Mouse (Mus musculus) intestine, embryonic 15.5 days (tissue): ENCODE measurements around the gene Bex4. TPM values are rescaled to one million over a fixed set of nuclear protein-coding genes. Genes with fewer than 3 reads are reported as not detected.
"Not testable (repeated sequence)": the region's sequence is repeated elsewhere in the genome, so short reads cannot be mapped to it uniquely, and the experiment has no call there.

Experiments used
- ATAC-seq: fragments of 200-750 bp; cut with Nextera tagmentation; 2 replicates; pipeline ENCODE4 v1.8.0; 2017; ENCODE audit warnings: moderate TSS enrichment, moderate library complexity
- H3K27ac ChIP-seq: fragments of 300-500 bp; sonication (generic); 2 replicates; pipeline ENCODE4 v1.5.1; 2015; ENCODE audit warnings: mild to moderate bottlenecking, inconsistent platforms
- H3K27me3 ChIP-seq: fragments of 300-500 bp; sonication (generic); replicated peaks from 2 replicates; pipeline ENCODE4 v1.6.1; 2015; ENCODE audit warnings: inconsistent platforms
- H3K36me3 ChIP-seq: fragments of 300-500 bp; sonication (generic); 2 replicates; pipeline ENCODE4 v1.6.1; 2015; ENCODE audit warnings: inconsistent platforms
- H3K4me1 ChIP-seq: fragments of 300-500 bp; sonication (generic); replicated peaks from 2 replicates; pipeline ENCODE4 v1.6.1; 2015; ENCODE audit warnings: inconsistent platforms
- H3K4me2 ChIP-seq: fragments of 300-500 bp; sonication (generic); replicated peaks from 2 replicates; pipeline ENCODE4 v1.6.1; 2015; ENCODE audit warnings: mild to moderate bottlenecking, inconsistent platforms
- H3K4me3 ChIP-seq: fragments of 300-500 bp; sonication (generic); replicated peaks from 2 replicates; pipeline ENCODE4 v1.5.1; 2015; ENCODE audit warnings: inconsistent platforms
- H3K9ac ChIP-seq: fragments of 300-500 bp; sonication (generic); 2 replicates; pipeline ENCODE4 v1.6.1; 2015; ENCODE audit warnings: inconsistent platforms
- H3K9me3 ChIP-seq: fragments of 300-500 bp; sonication (generic); 2 replicates; pipeline ENCODE4 v1.6.1; 2016; ENCODE audit warnings: inconsistent platforms
- WGBS: fragments of 180-500 bp; shearing (Covaris S2); methylation state at CpG from one replicate; pipeline ENCODE4 v1.1.7; 2015; 5-methylcytosine and 5-hydroxymethylcytosine counted together
- polyA plus RNA-seq: library from polyadenylated mRNA; unstranded; fragments of >200 nt; fragmentation: Nextera tagmentation; extraction: Ambion mirVana; gene quantifications from 2 replicates; pipeline ENCODE4 v1.2.1, GENCODE M21; 2015

Gene Bex4
- 230 and 263 TPM in 2 replicates for polyA plus RNA-seq

DNA sequence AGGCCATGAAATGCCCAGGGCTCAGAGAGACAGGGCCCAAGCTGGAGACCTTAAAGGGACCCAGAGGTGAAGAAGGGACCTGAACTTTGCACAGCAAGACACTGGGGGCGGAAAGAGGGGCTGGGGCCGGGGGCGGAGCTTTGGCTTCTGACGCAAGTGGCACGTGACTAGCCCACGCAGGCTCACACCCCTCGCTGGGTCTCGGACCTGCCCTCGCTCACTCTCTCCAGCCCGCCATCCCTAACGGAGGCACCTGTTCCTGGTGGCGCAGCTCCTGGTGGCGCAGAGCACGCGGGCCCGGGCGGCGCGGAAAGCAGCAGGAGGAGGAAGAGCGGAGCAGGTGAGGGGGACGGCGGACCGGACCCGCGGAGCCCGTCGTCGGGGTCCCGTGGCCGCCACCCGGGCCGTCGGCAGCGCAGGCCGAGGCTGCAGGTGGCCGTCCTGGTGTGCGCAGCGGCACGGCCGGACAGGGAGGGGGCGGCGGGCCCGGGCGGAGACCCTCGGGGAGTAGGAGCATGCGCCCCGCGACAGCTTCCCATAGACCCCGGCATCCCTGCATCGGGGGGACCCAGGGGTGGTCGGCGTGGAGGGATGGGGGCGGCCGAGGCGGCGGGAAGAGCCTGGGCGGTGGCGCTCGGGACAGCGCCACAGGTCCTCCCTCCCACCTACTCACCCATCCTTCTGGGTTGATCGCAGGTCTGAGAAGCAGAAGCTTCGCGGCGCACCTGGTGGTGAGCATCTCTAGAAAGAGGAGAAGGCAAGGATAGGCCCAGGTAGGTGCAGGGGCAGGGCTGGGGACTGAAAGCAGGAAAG is at the start of gene Bex4:
Bex4 (plus strand) TSS at position 170 of the 813 bp plus-strand sequence.
- H3K4me1 ChIP-seq, H3K9ac ChIP-seq, H3K27me3 ChIP-seq, H3K27ac ChIP-seq, H3K36me3 ChIP-seq, H3K9me3 ChIP-seq: not testable (repeated sequence)
- peak; percentile 95 for ATAC-seq
- H3K4me2 ChIP-seq, result peak within 1 kb of the TSS; percentile 46
- peak within 1 kb of the TSS; percentile 37 for H3K4me3 ChIP-seq
- 32% methylated on average over 21 of the region's 64 CpGs for WGBS

DNA sequence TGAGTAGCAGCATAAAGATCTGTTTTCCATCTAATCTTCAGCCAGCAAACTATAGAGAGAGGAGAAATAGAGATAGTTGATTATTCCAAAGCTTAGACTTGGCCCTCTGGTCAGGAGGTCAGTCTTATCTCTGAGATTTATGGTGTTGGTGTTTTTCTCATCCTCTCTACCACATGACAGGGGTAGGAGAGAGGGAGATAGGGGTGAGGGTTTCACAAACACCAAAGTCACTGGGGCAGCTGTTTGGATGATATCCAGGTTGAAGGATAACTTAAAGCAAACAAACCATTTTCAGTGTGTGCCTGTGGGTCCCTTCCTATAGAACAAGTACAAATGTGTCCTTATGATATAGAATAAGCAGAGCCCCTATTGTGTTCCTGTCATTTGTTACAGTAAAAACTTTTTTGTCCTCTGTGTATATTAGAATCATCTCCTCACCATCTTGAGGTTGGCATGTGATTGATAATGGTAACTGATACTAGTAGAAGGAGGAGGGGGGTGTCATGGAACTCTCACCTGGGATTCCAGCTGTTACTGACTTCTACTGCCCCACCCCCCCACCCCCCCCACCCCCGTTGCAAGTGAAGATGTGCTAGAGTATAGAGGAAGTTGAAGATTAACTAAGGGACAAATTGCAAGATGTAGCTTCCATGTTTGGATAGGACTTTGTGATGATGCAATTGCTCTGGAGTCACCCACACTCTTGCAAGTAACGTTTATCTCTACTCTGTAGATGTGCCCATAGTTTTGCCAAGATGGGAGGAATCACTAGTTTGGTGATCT is 46.1 kb upstream of the Bex4 start:
- Histone ChIP-seq H3K4me1 (no peaks in the 10 kb centered on the region), H3K27me3 (no peaks in the 10 kb centered on the region), H3K4me2 (no peak overlapping the region), H3K27ac (no peak overlapping the region), H3K4me3 (no peak overlapping the region), H3K9ac (no peak overlapping the region), H3K9me3 (no peaks in the 10 kb centered on the region), H3K36me3 (no peaks in the 10 kb centered on the region)
- 5% methylated on average over 2 of the region's 2 CpGs for WGBS
- ATAC-seq, result peak; percentile 82

DNA sequence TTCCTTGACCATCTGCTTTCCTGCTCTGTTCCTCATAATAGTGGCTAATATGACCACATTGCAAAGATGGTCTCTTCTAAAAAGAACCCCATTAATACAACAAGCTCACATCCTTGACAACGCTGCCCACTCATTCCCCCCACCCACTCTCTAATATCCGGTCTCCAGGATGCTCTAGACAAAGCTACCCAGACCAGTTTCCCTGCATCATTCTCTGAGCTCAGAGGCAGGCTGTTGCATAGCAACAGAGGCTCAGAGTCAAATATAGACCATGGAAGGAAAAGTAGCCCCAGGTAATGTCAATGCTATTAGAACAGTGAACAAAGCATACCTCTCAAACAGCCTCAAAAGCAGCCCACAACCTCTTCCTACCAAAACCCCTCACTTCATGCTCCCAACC is 44.4 kb upstream of the Bex4 start:
- no peak overlapping the region for H3K4me3 ChIP-seq
- 50% methylated on average over 2 of the region's 2 CpGs for WGBS

DNA sequence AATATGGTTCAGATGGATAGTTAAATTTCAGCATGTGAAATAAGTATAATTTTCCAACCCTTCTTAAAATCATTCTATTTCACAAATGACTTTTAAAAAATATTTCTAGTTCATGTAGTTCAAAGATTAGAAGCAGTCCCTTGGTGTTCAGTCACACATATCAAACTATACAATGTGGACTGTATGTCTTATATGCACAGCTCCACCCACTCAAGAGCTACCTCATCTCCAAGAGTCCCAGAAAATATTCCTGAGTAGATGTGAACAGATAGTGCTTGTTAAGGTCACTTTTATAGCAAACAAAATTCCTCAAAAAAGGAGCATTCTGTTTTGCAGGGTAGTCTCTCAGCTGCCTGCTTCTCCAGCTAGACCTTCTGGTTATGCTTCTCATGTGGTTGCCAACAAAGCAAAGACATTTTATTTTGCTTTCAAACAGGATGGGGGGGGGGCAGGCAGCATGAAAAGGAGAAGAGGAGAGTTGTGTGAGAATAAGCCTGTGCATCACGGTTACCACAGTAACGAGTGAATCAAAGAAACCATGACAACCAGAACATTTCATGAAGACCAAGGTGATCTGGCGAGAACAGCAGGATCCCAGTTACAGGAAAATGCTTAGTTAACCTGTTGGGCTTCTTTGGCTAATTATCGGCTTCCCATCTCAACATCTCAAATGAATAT is 34.6 kb upstream of the Bex4 start:
- H3K4me3 ChIP-seq, result no peak overlapping the region
- no peaks in the 10 kb centered on the region for H3K27me3 ChIP-seq
- no peaks in the 10 kb centered on the region for H3K36me3 ChIP-seq
- no peak for ATAC-seq
- H3K9ac ChIP-seq, result no peak overlapping the region
- H3K9me3 ChIP-seq, result no peaks in the 10 kb centered on the region
- no peak overlapping the region for H3K27ac ChIP-seq
- 78% methylated on average over 4 of the region's 4 CpGs for WGBS
- no peaks in the 10 kb centered on the region for H3K4me1 ChIP-seq
- no peak overlapping the region for H3K4me2 ChIP-seq

More for the DNA sequence above, 44.4 kb upstream of the Bex4 start:
- Histone ChIP-seq H3K4me2 (no peak overlapping the region), H3K27ac (no peak overlapping the region), H3K9me3 (no peaks in the 10 kb centered on the region), H3K27me3 (no peaks in the 10 kb centered on the region), H3K36me3 (no peaks in the 10 kb centered on the region), H3K9ac (no peak overlapping the region), H3K4me1 (no peaks in the 10 kb centered on the region)
- no peak for ATAC-seq

DNA sequence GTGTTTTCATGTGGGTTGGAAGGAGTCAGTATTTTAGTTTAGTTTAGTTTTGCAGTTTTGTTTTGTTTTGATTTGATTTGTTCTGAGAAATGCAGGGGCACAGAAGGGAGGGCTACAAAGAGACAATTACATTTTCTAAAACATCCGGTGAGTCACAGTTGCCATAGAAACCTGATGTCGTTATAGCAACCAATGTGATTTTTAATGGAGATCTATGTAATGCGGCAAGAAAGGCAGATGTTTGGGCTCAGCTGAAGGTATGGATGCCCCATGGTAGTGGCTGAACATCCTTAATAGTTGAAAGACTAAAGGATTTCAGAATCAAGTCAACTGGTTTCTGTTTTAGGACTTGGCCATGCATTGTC is 34.1 kb upstream of the Bex4 start:
- ATAC-seq, result no peak
- no peak overlapping the region for H3K9ac ChIP-seq
- no peaks in the 10 kb centered on the region for H3K36me3 ChIP-seq
- no peak overlapping the region for H3K27ac ChIP-seq
- no peak overlapping the region for H3K4me3 ChIP-seq
- H3K4me1 ChIP-seq, result no peaks in the 10 kb centered on the region
- H3K9me3 ChIP-seq, result no peaks in the 10 kb centered on the region
- no peak overlapping the region for H3K4me2 ChIP-seq
- 70% methylated on average over 3 of the region's 3 CpGs for WGBS
- H3K27me3 ChIP-seq, result no peaks in the 10 kb centered on the region

DNA sequence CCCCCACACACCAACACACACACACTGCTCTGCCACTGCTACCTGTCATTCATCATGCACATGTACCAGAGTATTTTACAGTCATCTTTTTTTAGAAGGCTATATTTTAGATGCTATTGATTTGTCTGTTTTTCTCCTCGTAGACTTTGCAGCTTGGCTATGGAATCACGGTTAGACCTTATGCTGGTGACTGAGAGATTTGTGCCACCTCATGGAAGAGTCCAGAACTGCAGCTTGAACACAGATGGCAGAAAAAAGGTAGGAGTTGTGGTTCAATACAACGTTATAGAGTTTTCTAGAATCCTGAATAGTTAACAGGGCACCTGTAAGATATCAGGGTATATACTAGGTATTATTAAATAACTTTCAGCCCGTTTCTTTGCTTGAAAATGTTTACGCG is 30.9 kb upstream of the Bex4 start:
- Histone ChIP-seq H3K9me3 (no peaks in the 10 kb centered on the region), H3K4me3 (no peak overlapping the region), H3K27ac (no peak overlapping the region), H3K4me2 (no peak overlapping the region), H3K27me3 (no peaks in the 10 kb centered on the region), H3K9ac (no peak overlapping the region), H3K4me1 (no peaks in the 10 kb centered on the region), H3K36me3 (no peaks in the 10 kb centered on the region)
- ATAC-seq, result no peak
- WGBS, result 45% methylated on average over 6 of the region's 6 CpGs

DNA sequence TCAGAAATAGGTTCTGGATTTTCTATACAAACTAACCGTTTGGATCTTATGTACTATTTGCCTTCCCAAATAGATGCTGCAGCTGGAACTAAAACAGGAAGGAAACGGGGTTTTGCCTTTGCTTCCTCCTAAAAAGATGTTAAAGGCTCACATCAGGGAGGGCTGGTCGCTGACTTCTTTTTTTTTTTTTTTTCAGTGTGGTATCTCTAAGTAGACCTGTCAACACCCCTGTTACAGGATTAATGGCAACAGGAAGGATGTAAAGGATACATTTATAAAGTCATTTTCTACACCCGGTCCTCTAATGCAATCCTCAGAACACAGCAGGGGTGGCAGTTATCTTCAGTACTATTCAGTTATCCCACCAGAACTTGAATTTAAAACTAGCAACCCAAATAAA is 23.8 kb upstream of the Bex4 start:
- no peaks in the 10 kb centered on the region for H3K4me1 ChIP-seq
- H3K27ac ChIP-seq, result no peak overlapping the region
- 34% methylated on average over 4 of the region's 4 CpGs for WGBS
- H3K4me2 ChIP-seq, result no peak overlapping the region; the same call in 1 of the 2 replicates
- ATAC-seq, result no peak
- no peaks in the 10 kb centered on the region for H3K36me3 ChIP-seq
- H3K27me3 ChIP-seq, result no peaks in the 10 kb centered on the region
- H3K9me3 ChIP-seq, result no peaks in the 10 kb centered on the region
- H3K4me3 ChIP-seq, result no peak overlapping the region
- H3K9ac ChIP-seq, result no peak overlapping the region

DNA sequence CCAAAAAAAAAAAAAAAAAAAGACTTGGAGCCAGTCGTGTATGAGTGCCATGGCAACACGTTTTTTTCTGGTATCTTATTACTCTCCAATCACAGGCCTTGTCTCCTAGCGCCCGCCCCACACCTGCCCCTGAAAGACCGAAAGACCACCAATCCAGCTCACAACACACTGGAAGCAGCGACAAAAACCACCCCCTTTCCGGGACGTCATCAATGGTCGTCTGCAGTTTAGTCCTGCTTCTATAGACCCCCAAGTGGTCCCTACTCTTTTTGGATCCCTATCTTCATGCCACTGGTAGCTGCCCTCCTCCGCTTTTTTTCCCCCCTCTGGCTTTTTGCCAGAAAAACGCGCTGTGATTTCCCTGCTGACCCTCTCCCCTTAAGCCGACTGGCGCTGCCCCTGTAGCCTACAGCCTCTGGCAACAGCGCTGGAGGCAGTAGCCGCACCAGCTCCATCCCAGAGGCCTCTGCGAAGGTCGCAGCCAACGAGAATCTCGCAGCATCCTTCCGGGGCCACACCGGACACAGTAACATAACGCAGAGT is 23.3 kb upstream of the Bex4 start:
- Histone ChIP-seq H3K27me3 (no peaks in the 10 kb centered on the region), H3K4me2 (peak overlapping the region; percentile 61), H3K4me1 (no peaks in the 10 kb centered on the region), H3K4me3 (peak overlapping the region; percentile 37), H3K9me3 (no peaks in the 10 kb centered on the region), H3K9ac (no peak overlapping the region), H3K27ac (no peak overlapping the region), H3K36me3 (no peaks in the 10 kb centered on the region)
- peak; percentile 89 for ATAC-seq
- WGBS, result 22% methylated on average over 23 of the region's 23 CpGs

DNA sequence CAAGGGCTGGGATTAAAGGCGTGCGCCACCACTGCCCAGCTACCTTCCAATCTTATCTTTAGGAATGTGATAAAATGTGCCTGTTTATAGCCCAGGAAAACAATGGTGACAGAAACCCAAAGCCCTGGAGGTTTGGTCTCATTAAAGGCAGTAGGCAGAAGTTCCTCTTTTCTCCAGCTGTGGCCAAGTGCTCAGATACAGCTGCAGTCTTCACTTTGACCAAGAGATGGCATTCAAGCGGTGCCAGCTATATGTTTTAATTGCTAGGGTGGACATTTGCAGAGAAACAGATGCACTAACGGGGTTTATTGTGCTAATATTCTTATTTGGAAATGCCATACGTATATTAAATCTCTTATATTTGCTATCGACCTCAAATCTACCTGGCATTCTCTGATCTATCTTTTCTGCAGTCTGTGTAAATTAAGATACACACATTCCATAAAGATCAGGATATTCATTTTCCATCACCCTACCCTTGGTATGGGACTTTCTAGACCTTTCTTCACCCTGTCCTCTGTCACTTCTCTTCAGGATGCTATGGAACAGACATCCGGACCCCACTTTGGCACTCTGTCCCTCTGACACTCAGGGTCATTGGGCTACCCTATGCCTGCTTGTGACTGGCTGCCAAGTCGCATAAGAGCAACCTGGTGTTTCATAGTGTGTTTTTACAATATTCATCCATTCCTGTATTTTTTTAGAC is 11.6 kb upstream of the Bex4 start:
- 59% methylated on average over 8 of the region's 8 CpGs for WGBS
- H3K9ac ChIP-seq, result no peak overlapping the region
- no peak overlapping the region for H3K27ac ChIP-seq
- ATAC-seq, result no peak
- no peaks in the 10 kb centered on the region for H3K27me3 ChIP-seq
- no peak overlapping the region for H3K4me3 ChIP-seq
- no peaks in the 10 kb centered on the region for H3K9me3 ChIP-seq
- no peaks in the 10 kb centered on the region for H3K36me3 ChIP-seq
- H3K4me2 ChIP-seq, result no peak overlapping the region
- no peaks in the 10 kb centered on the region for H3K4me1 ChIP-seq

DNA sequence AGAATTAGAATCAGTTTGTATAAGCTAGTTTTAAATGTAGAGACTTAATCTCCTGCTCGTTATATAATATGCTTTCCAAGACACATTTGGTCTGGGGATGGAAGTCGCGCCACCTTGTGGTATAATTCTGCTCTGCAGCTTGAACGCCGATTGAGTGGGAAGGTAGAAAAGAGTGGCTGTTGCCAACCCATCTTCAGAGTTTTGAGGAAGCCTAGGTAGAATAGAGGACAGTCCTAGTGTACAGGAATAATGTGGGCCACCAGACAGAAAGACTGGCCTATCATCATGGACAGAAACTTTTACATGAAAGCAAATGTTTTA is 11.1 kb upstream of the Bex4 start:
- WGBS, result 27% methylated on average over 5 of the region's 5 CpGs
- no peaks in the 10 kb centered on the region for H3K9me3 ChIP-seq
- H3K4me2 ChIP-seq, result no peak overlapping the region
- H3K4me3 ChIP-seq, result no peak overlapping the region
- H3K27ac ChIP-seq, result no peak overlapping the region
- H3K9ac ChIP-seq, result no peak overlapping the region
- ATAC-seq, result no peak
- no peaks in the 10 kb centered on the region for H3K4me1 ChIP-seq
- no peaks in the 10 kb centered on the region for H3K27me3 ChIP-seq
- H3K36me3 ChIP-seq, result no peaks in the 10 kb centered on the region

DNA sequence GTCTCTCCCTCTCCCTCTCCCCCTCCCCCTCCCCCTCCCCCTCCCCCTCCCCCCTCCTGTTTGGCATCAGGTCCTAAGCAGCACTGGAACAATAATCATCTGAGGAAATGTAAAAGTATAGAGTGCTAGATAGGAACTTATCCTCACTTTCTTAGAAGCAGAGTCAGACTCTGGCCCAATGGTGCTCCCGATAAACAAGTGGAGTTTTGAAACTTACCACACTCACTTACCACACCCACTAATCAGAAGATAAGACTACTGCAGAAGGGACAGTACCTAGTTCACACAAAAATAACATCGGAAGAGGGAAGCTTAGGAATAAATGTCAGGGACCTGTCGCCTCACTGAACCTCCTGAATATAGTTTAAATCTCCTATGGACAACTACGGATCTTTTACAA is 3.2 kb upstream of the Bex4 start:
- H3K4me2 ChIP-seq, result no peak overlapping the region
- WGBS, result 87% methylated on average over 4 of the region's 4 CpGs
- no peak for ATAC-seq

DNA sequence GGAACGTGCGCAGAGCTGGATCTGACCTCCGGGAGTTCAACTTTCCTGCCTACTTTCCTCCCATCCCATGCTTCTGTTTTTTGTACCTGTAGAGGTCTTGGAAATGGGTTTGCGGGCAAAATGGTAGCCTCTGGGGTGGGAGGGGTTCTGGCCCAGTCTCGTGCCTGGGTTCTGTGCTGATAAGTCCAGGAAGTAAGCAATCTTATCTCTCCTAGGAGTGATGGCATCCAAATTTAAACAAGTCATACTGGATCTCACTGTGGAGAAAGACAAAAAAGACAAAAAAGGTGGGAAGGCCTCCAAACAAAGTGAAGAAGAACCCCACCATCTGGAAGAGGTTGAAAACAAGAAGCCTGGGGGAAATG is 826 bp downstream of the Bex4 start:
- not testable (repeated sequence) for H3K9ac ChIP-seq, H3K4me1 ChIP-seq, ATAC-seq, H3K36me3 ChIP-seq, H3K27ac ChIP-seq, H3K27me3 ChIP-seq, H3K9me3 ChIP-seq
- H3K4me3 ChIP-seq, result peak overlapping the region; percentile 37
- peak overlapping the region; percentile 46 for H3K4me2 ChIP-seq
- WGBS, result 34% methylated on average over 5 of the region's 5 CpGs

More for the DNA sequence above, 3.2 kb upstream of the Bex4 start:
- no peaks in the 10 kb centered on the region for H3K27me3 ChIP-seq
- H3K36me3 ChIP-seq, result no peaks in the 10 kb centered on the region
- H3K9ac ChIP-seq, result no peak overlapping the region
- H3K9me3 ChIP-seq, result no peaks in the 10 kb centered on the region
- H3K27ac ChIP-seq, result no peak overlapping the region
- no peaks in the 10 kb centered on the region for H3K4me1 ChIP-seq
- H3K4me3 ChIP-seq, result no peak overlapping the region
